Mouse (Mus musculus) midbrain, embryonic 14.5 days (tissue): ENCODE measurements around the gene 2510039O18Rik. TPM values are rescaled to one million over a fixed set of nuclear protein-coding genes. Genes with fewer than 3 reads are reported as not detected.

Experiments
- ATAC-seq: fragments of 200-750 bp; cut with Nextera tagmentation; 2 replicates; pipeline ENCODE4 v1.8.0; 2017; ENCODE audit warnings: moderate number of reproducible peaks, moderate library complexity; ENCODE audit not compliant: low FRiP score, low TSS enrichment
- DNase-seq: peaks from one replicate; pipeline ENCODE4 v3.0.0-alpha.2; 2015
- H3K27ac ChIP-seq: fragments of 300-500 bp; sonication (generic); replicated peaks from 2 replicates; pipeline ENCODE4 v1.5.1; 2014; ENCODE audit warnings: mild to moderate bottlenecking, low read depth, low read length, moderate library complexity
- H3K27me3 ChIP-seq: fragments of 300-500 bp; sonication (generic); 2 replicates; pipeline ENCODE4 v1.6.1; 2014; ENCODE audit warnings: low read length, control low read depth, mixed read lengths; ENCODE audit not compliant: control insufficient read depth, insufficient read depth
- H3K36me3 ChIP-seq: fragments of 300-500 bp; sonication (generic); 2 replicates; pipeline ENCODE4 v1.6.1; 2014; ENCODE audit warnings: low read length, control low read depth; ENCODE audit not compliant: control insufficient read depth, insufficient read depth
- H3K4me1 ChIP-seq: fragments of 300-500 bp; sonication (generic); 2 replicates; pipeline ENCODE4 v1.6.1; 2014; ENCODE audit warnings: mild to moderate bottlenecking, antibody characterized with exemption, low read length, control low read depth; ENCODE audit not compliant: control insufficient read depth, insufficient read depth
- H3K4me2 ChIP-seq: fragments of 300-500 bp; sonication (generic); 2 replicates; pipeline ENCODE4 v1.6.1; 2014; ENCODE audit warnings: mild to moderate bottlenecking, low read length, moderate library complexity
- H3K4me3 ChIP-seq: fragments of 300-500 bp; sonication (generic); replicated peaks from 2 replicates; pipeline ENCODE4 v1.5.1; 2014; ENCODE audit warnings: low read depth, low read length
- H3K9ac ChIP-seq: fragments of 300-500 bp; sonication (generic); replicated peaks from 2 replicates; pipeline ENCODE4 v1.6.1; 2014; ENCODE audit warnings: mild to moderate bottlenecking, low read length, moderate library complexity
- H3K9me3 ChIP-seq: fragments of 300-500 bp; sonication (generic); 2 replicates; pipeline ENCODE4 v1.6.1; 2016; ENCODE audit warnings: low read length, control low read depth, mixed read lengths; ENCODE audit not compliant: control insufficient read depth
- WGBS: fragments of 180-500 bp; shearing (Covaris S2); extraction: QIAGEN DNeasy Blood & Tissue Kit; methylation state at CpG from one replicate; pipeline ENCODE4 v1.1.7; 2014; 5-methylcytosine and 5-hydroxymethylcytosine counted together
- polyA plus RNA-seq: library from polyadenylated mRNA; unstranded; fragments of >200 nt; fragmentation: Nextera tagmentation; extraction: Ambion mirVana; gene quantifications from 2 replicates; pipeline ENCODE4 v1.2.1, GENCODE M21; 2014

2510039O18Rik gene
- polyA plus RNA-seq, 1 experiment from 2014 or later = 15.8 TPM

DNA sequence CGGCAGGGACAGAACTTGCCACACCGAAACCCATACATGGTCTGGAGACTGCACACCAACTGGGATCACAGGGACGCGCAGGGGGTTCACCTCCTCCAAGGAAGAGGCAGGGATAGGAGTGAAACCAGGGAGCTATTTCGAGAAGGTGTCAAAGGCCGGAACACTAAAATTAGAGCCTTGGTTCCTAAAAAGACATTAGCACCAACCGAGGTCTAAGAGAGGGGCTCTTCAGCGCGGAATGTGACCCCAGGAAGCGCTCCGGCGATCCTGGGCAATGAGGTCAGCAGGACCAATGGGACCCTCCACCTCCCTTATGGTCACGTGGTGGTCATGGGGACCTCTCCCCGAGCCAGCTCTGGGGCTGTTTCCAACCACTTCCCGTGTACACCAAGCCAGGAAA is 22.9 kb downstream of the 2510039O18Rik start:
- Histone ChIP-seq H3K27ac (no peak overlapping the region), H3K36me3 (no peaks in the 10 kb centered on the region), H3K27me3 (no peaks in the 10 kb centered on the region), H3K4me2 (no peak overlapping the region), H3K9ac (no peak overlapping the region), H3K4me1 (no peaks in the 10 kb centered on the region), H3K4me3 (no peak overlapping the region), H3K9me3 (no peaks in the 10 kb centered on the region)
- WGBS = 90% methylated on average over 15 of the region's 15 CpGs
- ATAC-seq (no peak), DNase-seq (no peak)

DNA sequence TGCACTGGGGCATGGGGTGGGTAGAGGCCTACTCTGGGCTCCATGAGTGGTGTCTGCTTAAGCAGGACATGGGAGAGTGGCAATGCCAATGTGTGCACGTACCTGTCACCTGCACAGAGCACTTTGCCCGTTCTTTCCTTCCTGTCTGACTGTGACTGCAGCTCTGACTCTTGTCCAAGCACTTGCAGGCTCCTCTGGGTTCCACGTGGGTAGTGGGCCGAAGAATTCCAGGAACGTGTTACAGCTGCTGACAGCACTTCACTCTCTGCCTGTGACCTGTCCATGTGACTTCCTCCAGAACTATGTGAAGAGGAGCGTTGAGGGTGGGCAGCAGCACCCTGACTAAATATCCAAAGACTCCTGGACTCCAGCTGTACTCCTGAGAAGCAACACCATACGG is 25.0 kb downstream of the 2510039O18Rik start:
- no peak for DNase-seq
- H3K27ac ChIP-seq = no peak overlapping the region
- ATAC-seq = no peak
- no peak overlapping the region for H3K4me2 ChIP-seq
- no peak overlapping the region for H3K4me3 ChIP-seq
- WGBS = 82% methylated on average over 7 of the region's 7 CpGs
- no peaks in the 10 kb centered on the region for H3K27me3 ChIP-seq
- H3K9me3 ChIP-seq = no peaks in the 10 kb centered on the region
- H3K9ac ChIP-seq = no peak overlapping the region
- no peaks in the 10 kb centered on the region for H3K36me3 ChIP-seq
- no peaks in the 10 kb centered on the region for H3K4me1 ChIP-seq

DNA sequence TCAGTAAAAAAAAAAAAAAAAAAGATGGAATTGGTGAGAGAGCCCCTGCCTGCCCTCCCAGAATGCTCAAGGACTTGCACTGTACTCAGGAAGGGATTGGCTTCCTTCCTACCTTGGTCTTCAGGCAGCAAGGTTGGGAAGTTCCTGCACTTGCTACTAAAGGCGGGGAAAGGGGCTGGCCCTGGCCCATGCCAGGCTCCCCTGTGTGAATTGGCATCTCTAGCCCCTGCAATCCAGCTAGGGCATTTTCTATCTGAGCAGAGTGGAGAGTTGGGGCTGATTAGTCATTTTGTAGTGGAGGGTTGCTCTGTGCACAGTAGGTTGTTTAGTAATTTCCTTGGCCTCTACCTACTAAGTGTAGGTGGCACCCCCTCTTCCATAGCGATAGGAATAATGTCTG is 28.1 kb downstream of the 2510039O18Rik start:
- ATAC-seq (no peak), DNase-seq (no peak)
- H3K36me3 ChIP-seq = no peaks in the 10 kb centered on the region
- H3K27me3 ChIP-seq = no peaks in the 10 kb centered on the region
- no peak overlapping the region for H3K9ac ChIP-seq
- H3K9me3 ChIP-seq = no peaks in the 10 kb centered on the region
- H3K27ac ChIP-seq = no peak overlapping the region
- WGBS = 84% methylated on average over 2 of the region's 2 CpGs
- H3K4me3 ChIP-seq = no peak overlapping the region
- no peaks in the 10 kb centered on the region for H3K4me1 ChIP-seq
- no peak overlapping the region for H3K4me2 ChIP-seq

DNA sequence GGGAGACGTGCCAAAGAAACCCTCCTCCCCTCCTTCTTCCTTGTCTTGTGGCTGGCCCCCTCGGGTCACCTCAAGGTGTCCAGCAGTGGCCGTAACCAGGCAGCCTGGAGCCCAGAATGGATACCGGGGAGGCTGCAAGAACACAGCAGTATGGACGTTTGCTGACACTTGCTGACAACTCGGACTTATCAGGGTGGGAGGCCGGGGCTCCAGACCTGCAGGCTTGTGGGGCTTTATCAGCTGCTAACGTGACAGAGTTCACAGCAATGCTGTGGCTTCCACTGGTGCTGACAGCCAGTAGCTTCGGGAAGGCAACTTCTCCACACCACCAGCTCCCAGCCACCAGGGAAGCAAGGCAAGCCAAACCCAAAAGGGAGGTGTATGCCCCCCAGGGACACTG is 28.6 kb downstream of the 2510039O18Rik start:
- WGBS = 73% methylated on average over 9 of the region's 9 CpGs
- Histone ChIP-seq H3K27me3 (no peaks in the 10 kb centered on the region), H3K27ac (no peak overlapping the region), H3K36me3 (no peaks in the 10 kb centered on the region), H3K4me3 (no peak overlapping the region), H3K4me1 (no peaks in the 10 kb centered on the region), H3K4me2 (no peak overlapping the region), H3K9me3 (no peaks in the 10 kb centered on the region), H3K9ac (no peak overlapping the region)
- no peak for ATAC-seq
- no peak for DNase-seq

DNA sequence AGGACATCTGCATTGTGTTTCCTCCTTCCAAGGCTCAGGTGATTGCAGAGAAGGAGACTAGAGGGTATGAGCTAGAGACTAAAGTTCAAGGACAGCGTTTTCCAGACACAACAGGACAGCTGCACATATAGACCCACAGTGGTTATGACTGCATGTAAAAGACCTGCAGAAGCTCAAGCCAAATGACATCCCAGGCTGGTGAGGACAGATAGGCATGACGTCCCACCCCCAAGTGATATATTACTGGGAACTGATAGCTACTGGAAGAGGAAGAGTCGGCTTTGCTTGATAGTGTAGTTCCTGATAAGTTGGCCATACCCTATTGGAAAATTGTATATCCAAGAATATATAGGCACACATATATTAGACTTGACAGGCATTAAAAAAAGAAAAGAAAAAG is 35.5 kb downstream of the 2510039O18Rik start:
- no peak for DNase-seq
- Histone ChIP-seq H3K36me3 (no peaks in the 10 kb centered on the region), H3K4me3 (no peak overlapping the region), H3K4me1 (no peaks in the 10 kb centered on the region), H3K9me3 (no peaks in the 10 kb centered on the region), H3K27ac (no peak overlapping the region), H3K4me2 (no peak overlapping the region), H3K9ac (no peak overlapping the region), H3K27me3 (no peaks in the 10 kb centered on the region)
- ATAC-seq = no peak
- WGBS = 88% methylated on average over 3 of the region's 3 CpGs

DNA sequence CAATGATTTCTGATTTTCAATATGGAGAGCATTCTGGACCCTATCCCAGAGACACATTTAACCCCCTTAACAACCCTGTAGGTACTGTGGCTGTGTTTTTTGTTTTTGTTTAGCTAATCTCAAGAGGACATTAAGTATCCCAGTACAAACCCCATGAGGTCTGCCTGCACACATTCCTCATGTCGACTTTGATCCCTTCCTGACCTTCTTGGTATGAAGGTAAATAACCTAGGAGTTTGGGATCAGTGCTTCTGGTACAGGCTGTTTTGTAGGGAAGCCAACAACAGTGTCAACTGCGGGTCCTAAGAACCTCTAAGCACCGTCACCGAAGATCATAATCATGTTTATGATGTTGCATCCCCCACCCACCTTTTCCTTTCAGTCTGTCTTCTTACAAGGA is 37.0 kb downstream of the 2510039O18Rik start:
- DNase-seq (no peak), ATAC-seq (no peak)
- Histone ChIP-seq H3K9me3 (no peaks in the 10 kb centered on the region), H3K9ac (no peak overlapping the region), H3K27ac (no peak overlapping the region), H3K27me3 (no peaks in the 10 kb centered on the region), H3K4me1 (no peaks in the 10 kb centered on the region), H3K4me2 (no peak overlapping the region), H3K4me3 (no peak overlapping the region), H3K36me3 (no peaks in the 10 kb centered on the region)
- WGBS = 85% methylated on average over 4 of the region's 4 CpGs

DNA sequence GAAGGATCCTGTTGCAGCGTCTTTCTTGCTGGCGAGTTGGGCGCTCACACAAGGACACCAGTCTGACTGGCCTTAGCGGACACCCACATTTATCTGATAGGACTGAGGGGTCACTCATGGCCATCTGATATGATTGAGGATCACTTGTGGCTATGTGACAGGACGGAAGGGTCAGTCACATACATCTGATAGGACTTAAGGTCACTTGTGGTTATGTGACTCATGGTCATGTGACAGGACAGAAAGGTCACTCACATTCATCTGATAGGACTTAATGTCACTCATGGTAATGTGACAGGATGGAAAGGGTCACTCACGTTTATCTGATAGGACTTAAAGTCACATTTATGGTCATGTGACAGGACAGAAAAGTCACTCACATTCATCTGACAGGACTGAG is 37.7 kb downstream of the 2510039O18Rik start:
- Histone ChIP-seq H3K4me1 (no peaks in the 10 kb centered on the region), H3K27ac (no peak overlapping the region), H3K36me3 (no peaks in the 10 kb centered on the region), H3K4me3 (no peak overlapping the region), H3K9ac (no peak overlapping the region), H3K4me2 (no peak overlapping the region), H3K27me3 (no peaks in the 10 kb centered on the region), H3K9me3 (no peaks in the 10 kb centered on the region)
- ATAC-seq = no peak
- WGBS = 94% methylated on average over 6 of the region's 6 CpGs
- no peak for DNase-seq

DNA sequence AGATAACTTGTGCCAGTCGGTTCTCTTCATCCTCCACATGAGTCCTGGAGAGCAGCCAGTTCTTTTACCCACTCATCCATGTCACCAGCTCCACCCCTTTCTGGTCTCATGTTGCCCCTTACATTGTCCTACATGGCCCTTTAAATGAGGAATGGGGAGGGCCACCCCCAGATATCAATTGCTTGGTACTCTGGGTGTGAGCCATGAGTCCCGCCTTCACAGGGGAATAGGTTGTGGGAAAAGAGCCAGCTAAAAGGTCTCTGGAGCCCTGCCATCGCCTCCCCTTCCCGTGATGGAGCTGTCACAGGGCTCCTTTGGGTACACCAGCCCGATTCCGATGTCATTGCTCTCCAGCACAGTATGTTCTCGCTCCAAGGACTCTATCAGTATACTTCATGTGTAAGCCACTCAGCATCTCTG is 38.8 kb downstream of the 2510039O18Rik start:
- H3K4me3 ChIP-seq = no peak overlapping the region
- no peaks in the 10 kb centered on the region for H3K9me3 ChIP-seq
- H3K9ac ChIP-seq = no peak overlapping the region
- DNase-seq (no peak), ATAC-seq (no peak)
- H3K27ac ChIP-seq = no peak overlapping the region
- 62% methylated on average over 7 of the region's 7 CpGs for WGBS
- H3K27me3 ChIP-seq = no peaks in the 10 kb centered on the region
- no peaks in the 10 kb centered on the region for H3K36me3 ChIP-seq
- H3K4me2 ChIP-seq = no peak overlapping the region
- H3K4me1 ChIP-seq = no peaks in the 10 kb centered on the region

DNA sequence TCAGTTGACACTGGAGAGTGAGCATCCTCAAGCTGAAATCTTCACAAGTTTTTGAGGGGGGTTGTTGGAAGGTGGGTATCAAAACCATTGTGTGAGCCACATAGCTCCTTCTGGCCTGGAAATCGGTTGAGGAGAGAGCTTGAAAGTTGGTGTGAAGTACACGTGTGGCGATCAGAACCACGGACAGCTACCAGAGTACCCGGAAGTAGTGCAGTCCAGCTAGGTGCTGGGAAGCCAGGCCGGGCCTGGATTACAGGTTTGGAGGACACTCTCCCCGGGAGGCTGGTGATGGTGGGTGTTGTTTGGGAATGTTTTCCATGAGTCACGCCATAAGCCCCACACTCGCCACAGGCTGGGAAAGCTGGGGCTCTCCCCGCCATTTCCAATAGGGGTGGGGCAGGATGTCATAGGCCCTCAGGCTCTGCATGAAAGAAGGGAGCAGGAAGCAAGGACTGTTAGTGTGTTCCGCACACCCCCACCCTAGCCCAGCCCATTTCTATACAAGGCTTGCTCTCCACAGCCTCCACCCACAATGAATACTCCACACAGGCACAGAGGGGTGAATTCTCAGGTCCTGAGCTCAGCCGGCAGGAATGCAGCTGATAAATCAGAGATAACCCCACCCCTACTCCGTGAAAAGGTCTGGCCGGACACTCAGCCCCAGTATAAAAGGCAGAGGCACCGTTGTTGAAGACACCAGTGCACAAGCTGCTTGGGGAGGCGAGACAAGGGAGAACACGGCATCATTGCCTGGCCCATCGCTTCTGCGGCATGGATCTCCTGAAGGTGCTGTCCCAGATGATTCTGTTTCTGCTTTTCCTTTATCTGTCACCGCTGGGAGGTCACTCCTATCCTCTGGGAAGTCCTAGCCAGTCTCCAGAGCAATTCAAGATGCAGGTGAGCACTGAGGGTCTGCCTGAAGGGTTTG is 44.8 kb downstream of the 2510039O18Rik start, which contains the start of gene Nppb:
TSS of gene Nppb (plus strand) at position 584 of the 928 bp plus-strand sequence.
- DNase-seq (no peak), ATAC-seq (no peak)
- 0 out of 2 replicates have a peak within 1 kb of the TSS, but pooled peaks have one; percentile 9 for H3K9ac ChIP-seq
- 38% methylated on average over 20 of the region's 20 CpGs for WGBS
- no peaks in the 10 kb centered on the region for H3K9me3 ChIP-seq
- H3K27me3 ChIP-seq = no peaks in the 10 kb centered on the region
- H3K27ac ChIP-seq = no peak within 1 kb of the TSS
- no peaks in the 10 kb centered on the region for H3K4me1 ChIP-seq
- no peaks in the 10 kb centered on the region for H3K36me3 ChIP-seq
- no peak within 1 kb of the TSS for H3K4me3 ChIP-seq
- no peak within 1 kb of the TSS for H3K4me2 ChIP-seq
